Mouse (Mus musculus) heart, embryonic 11.5 days (tissue): ENCODE measurements around the gene Tmem33. TPM values are rescaled to one million over a fixed set of nuclear protein-coding genes. Genes with fewer than 3 reads are reported as not detected.

Experiments used
- ATAC-seq: fragments of 200-750 bp; cut with Nextera tagmentation; replicated peaks from 2 replicates; pipeline ENCODE4 v1.8.0; 2017; ENCODE audit warnings: moderate library complexity; ENCODE audit not compliant: insufficient number of reproducible peaks, low FRiP score, low TSS enrichment
- H3K27ac ChIP-seq: fragments of 300-500 bp; sonication (generic); 2 replicates; pipeline ENCODE4 v1.5.1; 2014; ENCODE audit warnings: mild to moderate bottlenecking, low read depth, low read length
- H3K27me3 ChIP-seq: fragments of 300-500 bp; sonication (generic); 2 replicates; pipeline ENCODE4 v1.6.1; 2014; ENCODE audit warnings: mild to moderate bottlenecking, low read length, mixed read lengths; ENCODE audit not compliant: control insufficient read depth, insufficient read depth
- H3K36me3 ChIP-seq: fragments of 300-500 bp; sonication (generic); 2 replicates; pipeline ENCODE4 v1.6.1; 2014; ENCODE audit warnings: mild to moderate bottlenecking, low read length, moderate library complexity, mixed read lengths; ENCODE audit not compliant: control insufficient read depth, insufficient read depth
- H3K4me1 ChIP-seq: fragments of 300-500 bp; sonication (generic); 2 replicates; pipeline ENCODE4 v1.6.1; 2014; ENCODE audit warnings: low read length; ENCODE audit not compliant: control insufficient read depth, insufficient read depth
- H3K4me2 ChIP-seq: fragments of 300-500 bp; sonication (generic); 2 replicates; pipeline ENCODE4 v1.6.1; 2014; ENCODE audit warnings: mild to moderate bottlenecking, moderate library complexity
- H3K4me3 ChIP-seq: fragments of 300-500 bp; sonication (generic); 2 replicates; pipeline ENCODE4 v1.5.1; 2014; ENCODE audit warnings: low read depth, low read length
- H3K9ac ChIP-seq: fragments of 300-500 bp; sonication (generic); 2 replicates; pipeline ENCODE4 v1.6.1; 2014; ENCODE audit warnings: mild to moderate bottlenecking, low read depth, low read length, moderate library complexity
- H3K9me3 ChIP-seq: fragments of 300-500 bp; sonication (generic); replicated peaks from 2 replicates; pipeline ENCODE4 v1.6.1; 2016; ENCODE audit warnings: low read length; ENCODE audit not compliant: control insufficient read depth
- WGBS: fragments of 180-500 bp; shearing (Covaris S2); extraction: QIAGEN DNeasy Blood & Tissue Kit; methylation state at CpG from one replicate; pipeline ENCODE4 v1.1.7; 2014; ENCODE audit not compliant: insufficient replicate concordance; 5-methylcytosine and 5-hydroxymethylcytosine counted together
- polyA plus RNA-seq: library from polyadenylated mRNA; unstranded; fragments of >200 nt; fragmentation: Nextera tagmentation; extraction: Ambion mirVana; gene quantifications from 2 replicates; pipeline ENCODE4 v1.2.1, GENCODE M21; 2014

The Tmem33 gene
- polyA plus RNA-seq, 1 experiment from 2014 or later: 57.2 TPM

GRCm38 (mm10) chr5:67238303-67238702, 22.1 kb upstream of the Tmem33 start:
- no peak for ATAC-seq
- WGBS: 3% methylated on average over 1 of the region's 1 CpGs
- peaks cover 24% of the 10 kb centered on the region for H3K27me3 ChIP-seq
- H3K9ac ChIP-seq: no peak overlapping the region
- H3K9me3 ChIP-seq: no peaks in the 10 kb centered on the region
- no peak overlapping the region for H3K4me2 ChIP-seq
- H3K36me3 ChIP-seq: no peaks in the 10 kb centered on the region
- no peak overlapping the region for H3K4me3 ChIP-seq
- no peak overlapping the region for H3K27ac ChIP-seq
- no peaks in the 10 kb centered on the region for H3K4me1 ChIP-seq

DNA sequence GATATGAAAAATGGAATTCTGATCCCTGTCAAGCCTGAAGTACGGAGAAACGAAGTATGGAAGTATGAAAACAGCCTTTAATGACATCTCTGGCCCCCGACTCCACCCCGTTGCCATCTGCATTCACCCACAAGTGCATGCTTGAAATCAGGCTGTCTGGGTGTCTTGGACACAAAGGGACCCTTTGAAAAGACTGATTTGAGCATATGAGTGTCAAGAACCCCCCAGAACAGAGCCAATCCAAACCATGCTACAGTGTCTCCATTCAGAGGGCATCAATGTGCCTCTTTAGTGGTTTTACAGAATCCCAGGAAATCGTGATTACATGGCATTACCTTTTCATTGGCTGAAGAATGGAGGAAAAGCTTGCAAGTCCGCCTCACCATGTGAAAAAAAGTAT, 18.7 kb upstream of the Tmem33 start:
- Histone ChIP-seq H3K9ac (no peak overlapping the region), H3K4me2 (no peak overlapping the region), H3K36me3 (no peaks in the 10 kb centered on the region), H3K9me3 (no peaks in the 10 kb centered on the region), H3K27me3 (0 out of 2 replicates have a peak, but pooled peaks cover 4% of the 10 kb centered on the region), H3K27ac (no peak overlapping the region), H3K4me3 (no peak overlapping the region), H3K4me1 (no peaks in the 10 kb centered on the region)
- ATAC-seq: no peak
- WGBS: 75% methylated on average over 6 of the region's 6 CpGs

GRCm38 (mm10) chr5:67243231-67243630, 17.1 kb upstream of the Tmem33 start:
- no peak for ATAC-seq
- Histone ChIP-seq H3K9ac (no peak overlapping the region), H3K27ac (no peak overlapping the region), H3K4me2 (no peak overlapping the region), H3K4me1 (no peaks in the 10 kb centered on the region), H3K9me3 (no peaks in the 10 kb centered on the region), H3K36me3 (no peaks in the 10 kb centered on the region), H3K27me3 (0 out of 2 replicates have a peak, but pooled peaks cover 4% of the 10 kb centered on the region), H3K4me3 (no peak overlapping the region)
- 87% methylated on average over 5 of the region's 5 CpGs for WGBS

DNA sequence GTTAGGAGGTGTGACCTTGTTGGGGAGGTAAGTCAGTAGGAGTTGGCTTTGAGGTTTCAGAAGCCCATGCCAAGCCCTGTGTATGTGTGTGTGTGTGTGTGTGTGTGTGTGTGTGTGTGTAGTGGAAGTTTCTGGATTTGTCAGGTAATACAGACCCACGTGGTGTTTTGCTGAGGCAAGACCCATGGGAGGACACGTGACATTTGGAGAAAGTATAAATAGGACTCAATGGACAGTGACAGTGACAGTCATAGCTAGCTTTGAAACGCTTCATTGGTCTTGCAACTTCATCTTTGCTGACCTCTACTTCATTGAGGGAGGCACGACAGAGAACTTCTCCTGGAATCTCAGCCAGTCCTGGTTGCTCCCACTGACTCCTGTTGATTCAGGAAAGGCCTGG, 8.1 kb upstream of the Tmem33 start:
- Histone ChIP-seq H3K36me3 (no peaks in the 10 kb centered on the region), H3K4me1 (no peaks in the 10 kb centered on the region), H3K9me3 (no peaks in the 10 kb centered on the region), H3K27ac (no peak overlapping the region), H3K4me2 (no peak overlapping the region), H3K4me3 (no peak overlapping the region), H3K27me3 (0 out of 2 replicates have a peak, but pooled peaks cover 2% of the 10 kb centered on the region), H3K9ac (no peak overlapping the region)
- WGBS: 82% methylated on average over 4 of the region's 4 CpGs
- ATAC-seq: no peak

GRCm38 (mm10) chr5:67255664-67256063, 4.7 kb upstream of the Tmem33 start:
- H3K9me3 ChIP-seq: no peaks in the 10 kb centered on the region
- H3K36me3 ChIP-seq: no peaks in the 10 kb centered on the region
- no peaks in the 10 kb centered on the region for H3K4me1 ChIP-seq
- H3K27me3 ChIP-seq: 0 out of 2 replicates have a peak, but pooled peaks cover 2% of the 10 kb centered on the region
- no peak overlapping the region for H3K9ac ChIP-seq
- no peak overlapping the region for H3K4me2 ChIP-seq
- H3K4me3 ChIP-seq: no peak overlapping the region
- WGBS: 50% methylated on average over 8 of the region's 8 CpGs
- H3K27ac ChIP-seq: no peak overlapping the region
- no peak for ATAC-seq

- H3K9ac ChIP-seq: no peak overlapping the region
- no peak overlapping the region for H3K27ac ChIP-seq
- ATAC-seq: no peak
- no peak overlapping the region for H3K4me3 ChIP-seq
- no peak overlapping the region for H3K4me2 ChIP-seq
- peaks cover 2% of the 10 kb centered on the region; the same call in 1 of the 2 replicates for H3K36me3 ChIP-seq
- WGBS: 78% methylated on average over 9 of the region's 9 CpGs
- H3K27me3 ChIP-seq: 0 out of 2 replicates have a peak, but pooled peaks cover 2% of the 10 kb centered on the region
- H3K9me3 ChIP-seq: no peaks in the 10 kb centered on the region
- H3K4me1 ChIP-seq: peaks cover 6% of the 10 kb centered on the region; the same call in 1 of the 2 replicates
Measured at GRCm38 (mm10) chr5:67258473-67258872, 1.9 kb upstream of the Tmem33 start.

DNA sequence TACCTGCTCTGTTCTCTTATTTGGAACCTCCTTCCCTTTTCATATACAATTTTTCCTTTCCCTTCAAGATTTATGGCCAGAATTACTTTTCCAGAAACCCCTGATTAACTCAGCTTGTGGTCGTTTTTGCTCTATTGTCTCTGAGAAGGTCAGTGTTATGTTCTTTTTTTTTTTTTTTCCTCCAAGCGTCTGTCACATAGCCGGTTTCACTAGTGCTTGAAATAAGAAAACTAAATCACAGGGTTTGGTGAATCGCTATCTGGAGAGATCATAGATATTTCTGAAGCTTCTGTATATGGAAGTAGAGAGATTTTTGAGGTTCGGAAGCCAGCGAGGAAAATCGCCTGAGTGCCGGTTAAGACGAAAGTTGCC, 220 bp upstream of the Tmem33 start:
- H3K9me3 ChIP-seq: no peaks in the 10 kb centered on the region
- 0 out of 2 replicates have a peak, but pooled peaks cover 1% of the 10 kb centered on the region for H3K27me3 ChIP-seq
- peaks cover 6% of the 10 kb centered on the region; the same call in 1 of the 2 replicates for H3K4me1 ChIP-seq
- peaks cover 11% of the 10 kb centered on the region for H3K36me3 ChIP-seq
- peak overlapping the region; percentile 97; the same call in 1 of the 2 replicates for H3K27ac ChIP-seq
- ATAC-seq: no peak
- WGBS: under 1% methylated on average over 9 of the region's 9 CpGs
- H3K4me2 ChIP-seq: peak overlapping the region; percentile 76
- H3K4me3 ChIP-seq: peak overlapping the region; percentile 94
- peak overlapping the region; percentile 96 for H3K9ac ChIP-seq

DNA sequence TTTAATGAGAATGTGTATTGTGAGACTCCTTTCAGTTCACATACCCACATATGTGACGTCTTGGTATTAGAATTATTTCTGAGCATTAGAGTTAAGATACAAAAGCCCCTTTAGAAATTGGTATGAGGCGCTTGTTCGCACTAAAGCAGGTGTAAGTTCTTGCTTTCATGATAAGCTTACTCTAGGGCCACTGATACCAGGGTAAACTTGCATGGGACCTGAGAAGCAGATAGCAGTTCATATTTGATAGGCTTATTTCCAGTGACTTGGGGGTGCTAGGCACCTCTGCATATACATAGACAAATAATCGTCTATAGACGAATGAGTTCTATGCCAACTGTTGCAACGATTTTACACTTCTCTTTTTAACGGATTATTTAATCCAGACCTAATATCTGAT, 2.6 kb downstream of the Tmem33 start:
- H3K36me3 ChIP-seq: peaks cover 22% of the 10 kb centered on the region
- no peaks in the 10 kb centered on the region for H3K9me3 ChIP-seq
- H3K4me1 ChIP-seq: peaks cover 6% of the 10 kb centered on the region; the same call in 1 of the 2 replicates
- no peak for ATAC-seq
- no peak overlapping the region for H3K9ac ChIP-seq
- 86% methylated on average over 7 of the region's 7 CpGs for WGBS
- H3K27ac ChIP-seq: no peak overlapping the region
- H3K27me3 ChIP-seq: no peaks in the 10 kb centered on the region
- no peak overlapping the region for H3K4me2 ChIP-seq
- no peak overlapping the region for H3K4me3 ChIP-seq

- Histone ChIP-seq H3K9ac (no peak overlapping the region), H3K4me1 (peaks cover 6% of the 10 kb centered on the region; the same call in 1 of the 2 replicates), H3K36me3 (peaks cover 33% of the 10 kb centered on the region), H3K4me2 (no peak overlapping the region), H3K4me3 (no peak overlapping the region), H3K27ac (no peak overlapping the region), H3K9me3 (no peaks in the 10 kb centered on the region), H3K27me3 (no peaks in the 10 kb centered on the region)
- WGBS: 79% methylated on average over 1 of the region's 1 CpGs
- ATAC-seq: no peak
Measured at GRCm38 (mm10) chr5:67266106-67266505, 5.7 kb downstream of the Tmem33 start.
